Mouse (Mus musculus) intestine, embryonic 15.5 days (tissue): ENCODE measurements around the gene Ank. TPM values are rescaled to one million over a fixed set of nuclear protein-coding genes. Genes with fewer than 3 reads are reported as not detected.

Experiments used
- ATAC-seq: fragments of 200-750 bp; cut with Nextera tagmentation; 2 replicates; pipeline ENCODE4 v1.8.0; 2017; ENCODE audit warnings: moderate TSS enrichment, moderate library complexity
- H3K27ac ChIP-seq: fragments of 300-500 bp; sonication (generic); 2 replicates; pipeline ENCODE4 v1.5.1; 2015; ENCODE audit warnings: mild to moderate bottlenecking, inconsistent platforms
- H3K27me3 ChIP-seq: fragments of 300-500 bp; sonication (generic); replicated peaks from 2 replicates; pipeline ENCODE4 v1.6.1; 2015; ENCODE audit warnings: inconsistent platforms
- H3K36me3 ChIP-seq: fragments of 300-500 bp; sonication (generic); 2 replicates; pipeline ENCODE4 v1.6.1; 2015; ENCODE audit warnings: inconsistent platforms
- H3K4me1 ChIP-seq: fragments of 300-500 bp; sonication (generic); replicated peaks from 2 replicates; pipeline ENCODE4 v1.6.1; 2015; ENCODE audit warnings: inconsistent platforms
- H3K4me2 ChIP-seq: fragments of 300-500 bp; sonication (generic); replicated peaks from 2 replicates; pipeline ENCODE4 v1.6.1; 2015; ENCODE audit warnings: mild to moderate bottlenecking, inconsistent platforms
- H3K4me3 ChIP-seq: fragments of 300-500 bp; sonication (generic); replicated peaks from 2 replicates; pipeline ENCODE4 v1.5.1; 2015; ENCODE audit warnings: inconsistent platforms
- H3K9ac ChIP-seq: fragments of 300-500 bp; sonication (generic); 2 replicates; pipeline ENCODE4 v1.6.1; 2015; ENCODE audit warnings: inconsistent platforms
- H3K9me3 ChIP-seq: fragments of 300-500 bp; sonication (generic); 2 replicates; pipeline ENCODE4 v1.6.1; 2016; ENCODE audit warnings: inconsistent platforms
- WGBS: fragments of 180-500 bp; shearing (Covaris S2); methylation state at CpG from one replicate; pipeline ENCODE4 v1.1.7; 2015; 5-methylcytosine and 5-hydroxymethylcytosine counted together
- polyA plus RNA-seq: library from polyadenylated mRNA; unstranded; fragments of >200 nt; fragmentation: Nextera tagmentation; extraction: Ambion mirVana; gene quantifications from 2 replicates; pipeline ENCODE4 v1.2.1, GENCODE M21; 2015

The Ank gene
- polyA plus RNA-seq, 1 experiment from 2014 or later: 15.9 TPM

GRCm38 (mm10) chr15:27533036-27533435 lies 66.6 kb downstream of the Ank start:
- 51% methylated on average over 3 of the region's 3 CpGs for WGBS
- ATAC-seq: no peak
- 0 out of 2 replicates have a peak, but pooled peaks cover 5% of the 10 kb centered on the region for H3K4me1 ChIP-seq

DNA sequence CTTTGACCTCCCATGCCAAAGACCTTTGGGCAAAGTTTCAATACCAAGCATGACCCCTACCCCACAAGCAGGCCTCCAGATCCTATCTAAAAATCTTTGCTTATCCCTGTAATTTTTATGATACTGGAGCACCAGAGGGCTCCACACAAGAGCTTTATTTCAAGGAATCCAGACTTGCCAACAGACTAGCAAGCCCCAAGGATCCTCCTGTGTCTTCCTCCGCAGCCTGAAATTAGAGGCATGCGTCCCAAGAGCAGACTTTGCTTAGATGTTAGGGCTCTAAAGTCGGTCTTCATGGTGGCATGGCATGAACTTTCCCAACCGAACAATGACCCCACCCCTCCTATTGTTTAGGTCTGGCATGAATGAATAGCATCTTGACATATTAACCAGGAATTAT lies 69.2 kb downstream of the Ank start:
- 88% methylated on average over 4 of the region's 4 CpGs for WGBS
- ATAC-seq: no peak

More at GRCm38 (mm10) chr15:27533036-27533435, 66.6 kb downstream of the Ank start:
- Histone ChIP-seq H3K4me3 (no peak overlapping the region), H3K27ac (no peak overlapping the region), H3K9ac (no peak overlapping the region), H3K9me3 (no peaks in the 10 kb centered on the region), H3K27me3 (no peaks in the 10 kb centered on the region), H3K36me3 (no peaks in the 10 kb centered on the region), H3K4me2 (no peak overlapping the region)

GRCm38 (mm10) chr15:27536186-27536585 lies 69.7 kb downstream of the Ank start:
- Histone ChIP-seq H3K9ac (no peak overlapping the region), H3K36me3 (no peaks in the 10 kb centered on the region), H3K4me2 (no peak overlapping the region), H3K27ac (no peak overlapping the region), H3K27me3 (no peaks in the 10 kb centered on the region), H3K4me1 (0 out of 2 replicates have a peak, but pooled peaks cover 2% of the 10 kb centered on the region), H3K4me3 (no peak overlapping the region), H3K9me3 (no peaks in the 10 kb centered on the region)
- no peak for ATAC-seq
- WGBS: 88% methylated on average over 7 of the region's 7 CpGs

More for the DNA sequence above, 69.2 kb downstream of the Ank start:
- Histone ChIP-seq H3K4me1 (0 out of 2 replicates have a peak, but pooled peaks cover 2% of the 10 kb centered on the region), H3K27me3 (no peaks in the 10 kb centered on the region), H3K36me3 (no peaks in the 10 kb centered on the region), H3K9me3 (no peaks in the 10 kb centered on the region), H3K4me3 (no peak overlapping the region), H3K27ac (no peak overlapping the region), H3K4me2 (no peak overlapping the region), H3K9ac (no peak overlapping the region)

- ATAC-seq: no peak
- no peaks in the 10 kb centered on the region for H3K27me3 ChIP-seq
- H3K36me3 ChIP-seq: no peaks in the 10 kb centered on the region
- no peaks in the 10 kb centered on the region for H3K9me3 ChIP-seq
- H3K4me1 ChIP-seq: 0 out of 2 replicates have a peak, but pooled peaks cover 2% of the 10 kb centered on the region
- no peak overlapping the region for H3K4me3 ChIP-seq
- no peak overlapping the region for H3K27ac ChIP-seq
- no peak overlapping the region for H3K4me2 ChIP-seq
- 35% methylated on average over 5 of the region's 5 CpGs for WGBS
- H3K9ac ChIP-seq: no peak overlapping the region
These were observed 70.3 kb downstream of the Ank start for GRCm38 (mm10) chr15:27536771-27537170.

- Histone ChIP-seq H3K36me3 (no peaks in the 10 kb centered on the region), H3K4me2 (no peak overlapping the region), H3K27me3 (no peaks in the 10 kb centered on the region), H3K27ac (no peak overlapping the region), H3K4me3 (no peak overlapping the region), H3K9me3 (no peaks in the 10 kb centered on the region), H3K4me1 (0 out of 2 replicates have a peak, but pooled peaks cover 2% of the 10 kb centered on the region), H3K9ac (no peak overlapping the region)
- WGBS: 58% methylated on average over 4 of the region's 4 CpGs
- 0 out of 2 replicates have a peak, but pooled peaks have one; percentile 28 for ATAC-seq
These were observed 71.2 kb downstream of the Ank start for GRCm38 (mm10) chr15:27537519-27538223.

GRCm38 (mm10) chr15:27539745-27540144 lies 73.3 kb downstream of the Ank start:
- Histone ChIP-seq H3K4me3 (no peak overlapping the region), H3K9ac (no peak overlapping the region), H3K4me1 (0 out of 2 replicates have a peak, but pooled peaks cover 2% of the 10 kb centered on the region), H3K36me3 (no peaks in the 10 kb centered on the region), H3K4me2 (no peak overlapping the region), H3K27ac (no peak overlapping the region), H3K27me3 (no peaks in the 10 kb centered on the region), H3K9me3 (no peaks in the 10 kb centered on the region)
- WGBS: 90% methylated on average over 9 of the region's 9 CpGs
- ATAC-seq: no peak

- H3K36me3 ChIP-seq: no peaks in the 10 kb centered on the region
- no peaks in the 10 kb centered on the region for H3K4me1 ChIP-seq
- no peaks in the 10 kb centered on the region for H3K27me3 ChIP-seq
- no peak overlapping the region for H3K4me3 ChIP-seq
- H3K4me2 ChIP-seq: no peak overlapping the region
- no peak overlapping the region for H3K27ac ChIP-seq
- no peak for ATAC-seq
- no peak overlapping the region for H3K9ac ChIP-seq
- no peaks in the 10 kb centered on the region for H3K9me3 ChIP-seq
- WGBS: 90% methylated on average over 10 of the region's 10 CpGs
These were observed 78.7 kb downstream of the Ank start for GRCm38 (mm10) chr15:27545203-27545602.

DNA sequence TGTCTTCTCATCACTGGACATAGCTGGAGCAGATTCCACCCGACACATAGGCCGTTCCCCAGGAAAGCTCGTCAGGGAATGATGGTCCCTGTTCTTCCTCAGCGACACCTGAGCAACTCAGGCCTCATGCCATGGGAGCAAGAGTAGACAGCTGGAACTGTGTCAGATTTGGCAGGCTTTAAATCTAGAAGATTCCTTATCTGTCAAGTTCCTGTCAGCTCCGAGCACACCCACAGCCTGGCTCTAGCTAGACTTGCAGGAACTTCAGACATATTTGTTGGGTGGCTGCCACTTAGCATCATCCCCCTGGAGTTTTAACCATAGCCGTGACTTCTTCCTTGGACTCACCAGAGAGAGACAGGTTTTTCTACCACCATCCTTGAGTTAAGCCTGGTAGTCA lies 81.6 kb downstream of the Ank start:
- H3K4me3 ChIP-seq: no peak overlapping the region
- H3K27me3 ChIP-seq: no peaks in the 10 kb centered on the region
- 0 out of 2 replicates have a peak, but pooled peaks cover 3% of the 10 kb centered on the region for H3K4me1 ChIP-seq
- no peaks in the 10 kb centered on the region for H3K9me3 ChIP-seq
- H3K36me3 ChIP-seq: no peaks in the 10 kb centered on the region
- WGBS: 89% methylated on average over 6 of the region's 6 CpGs
- ATAC-seq: no peak
- no peak overlapping the region for H3K27ac ChIP-seq
- no peak overlapping the region for H3K9ac ChIP-seq
- no peak overlapping the region for H3K4me2 ChIP-seq

DNA sequence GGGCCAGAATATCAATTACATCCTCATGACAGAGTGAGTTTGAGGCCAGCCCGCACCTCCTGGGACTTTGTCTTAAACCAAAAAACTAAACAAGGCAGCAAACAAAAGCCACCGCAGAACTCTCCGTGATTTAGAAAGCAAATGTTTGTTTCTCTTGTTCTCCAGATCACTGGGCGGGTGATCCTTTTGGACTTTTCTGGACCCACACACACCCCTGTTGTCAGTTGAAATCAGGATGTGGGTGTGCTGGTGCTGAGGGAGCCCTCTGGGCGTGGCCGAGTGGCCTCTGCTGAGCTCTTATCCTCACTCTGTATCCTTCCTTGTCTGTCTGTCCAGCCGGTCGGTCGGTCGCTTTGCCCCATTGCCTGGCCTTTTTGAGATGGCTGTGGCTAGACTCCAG lies 82.6 kb downstream of the Ank start:
- no peaks in the 10 kb centered on the region for H3K9me3 ChIP-seq
- 83% methylated on average over 10 of the region's 10 CpGs for WGBS
- H3K27me3 ChIP-seq: no peaks in the 10 kb centered on the region
- no peak for ATAC-seq
- no peak overlapping the region for H3K9ac ChIP-seq
- H3K4me2 ChIP-seq: no peak overlapping the region
- H3K27ac ChIP-seq: no peak overlapping the region
- H3K36me3 ChIP-seq: no peaks in the 10 kb centered on the region
- H3K4me1 ChIP-seq: 0 out of 2 replicates have a peak, but pooled peaks cover 3% of the 10 kb centered on the region
- no peak overlapping the region for H3K4me3 ChIP-seq

DNA sequence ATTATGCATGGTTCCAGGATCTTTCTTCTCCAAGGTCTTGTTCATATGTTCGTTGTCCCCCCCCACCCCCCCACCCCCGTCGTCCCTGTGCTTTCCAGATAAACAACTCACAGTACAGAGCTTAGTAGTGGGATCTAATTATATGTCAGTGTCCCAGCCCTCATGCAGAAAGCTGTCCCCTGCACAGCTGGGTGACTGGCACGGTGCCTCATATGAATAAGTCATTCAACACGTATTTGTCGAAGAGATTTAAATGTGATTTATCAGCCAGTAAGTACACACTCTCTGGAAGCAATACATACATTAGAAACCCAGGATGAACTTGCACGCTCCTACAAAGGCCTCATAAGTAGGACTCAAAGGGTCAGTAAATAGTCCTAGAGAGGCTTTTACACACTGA lies 83.4 kb downstream of the Ank start:
- Histone ChIP-seq H3K9me3 (no peaks in the 10 kb centered on the region), H3K27ac (no peak overlapping the region), H3K27me3 (no peaks in the 10 kb centered on the region), H3K4me1 (0 out of 2 replicates have a peak, but pooled peaks cover 3% of the 10 kb centered on the region), H3K4me3 (no peak overlapping the region), H3K9ac (no peak overlapping the region), H3K4me2 (no peak overlapping the region), H3K36me3 (no peaks in the 10 kb centered on the region)
- WGBS: 54% methylated on average over 7 of the region's 7 CpGs
- ATAC-seq: no peak

DNA sequence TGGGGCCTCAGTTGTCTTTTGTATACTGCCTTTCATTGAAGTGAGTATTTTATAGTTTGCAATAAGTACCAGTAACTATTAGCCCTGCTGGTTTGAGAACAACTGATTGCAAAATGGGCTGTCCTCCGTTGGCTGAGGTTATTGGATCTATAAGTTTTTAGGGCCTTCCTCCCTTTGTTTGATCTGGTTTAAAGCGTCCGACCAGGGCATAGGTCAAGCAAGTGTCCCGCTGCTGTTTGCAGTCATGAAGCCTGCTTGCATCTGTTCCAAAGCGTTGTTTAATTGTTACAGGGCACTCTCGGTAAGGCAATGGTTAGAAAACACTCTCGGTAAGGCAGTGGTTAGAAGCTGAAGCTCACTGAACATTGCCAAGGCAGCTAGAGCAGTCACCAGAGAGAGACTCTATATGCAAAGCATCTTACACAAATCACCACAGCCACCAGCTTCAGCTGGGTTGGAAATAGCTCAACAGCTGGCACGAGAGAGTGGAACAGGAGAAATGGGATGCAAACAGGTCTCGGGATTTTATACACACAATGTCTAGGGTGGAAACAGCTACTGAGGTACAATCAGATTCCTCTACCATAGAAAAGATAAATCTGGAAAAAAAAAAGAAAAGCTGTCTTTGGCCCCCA lies 84.0 kb downstream of the Ank start:
- Histone ChIP-seq H3K9ac (no peak overlapping the region), H3K27ac (no peak overlapping the region), H3K4me1 (0 out of 2 replicates have a peak, but pooled peaks cover 3% of the 10 kb centered on the region), H3K9me3 (no peaks in the 10 kb centered on the region), H3K27me3 (no peaks in the 10 kb centered on the region), H3K4me2 (no peak overlapping the region), H3K4me3 (no peak overlapping the region), H3K36me3 (no peaks in the 10 kb centered on the region)
- WGBS: 51% methylated on average over 9 of the region's 9 CpGs
- no peak for ATAC-seq

DNA sequence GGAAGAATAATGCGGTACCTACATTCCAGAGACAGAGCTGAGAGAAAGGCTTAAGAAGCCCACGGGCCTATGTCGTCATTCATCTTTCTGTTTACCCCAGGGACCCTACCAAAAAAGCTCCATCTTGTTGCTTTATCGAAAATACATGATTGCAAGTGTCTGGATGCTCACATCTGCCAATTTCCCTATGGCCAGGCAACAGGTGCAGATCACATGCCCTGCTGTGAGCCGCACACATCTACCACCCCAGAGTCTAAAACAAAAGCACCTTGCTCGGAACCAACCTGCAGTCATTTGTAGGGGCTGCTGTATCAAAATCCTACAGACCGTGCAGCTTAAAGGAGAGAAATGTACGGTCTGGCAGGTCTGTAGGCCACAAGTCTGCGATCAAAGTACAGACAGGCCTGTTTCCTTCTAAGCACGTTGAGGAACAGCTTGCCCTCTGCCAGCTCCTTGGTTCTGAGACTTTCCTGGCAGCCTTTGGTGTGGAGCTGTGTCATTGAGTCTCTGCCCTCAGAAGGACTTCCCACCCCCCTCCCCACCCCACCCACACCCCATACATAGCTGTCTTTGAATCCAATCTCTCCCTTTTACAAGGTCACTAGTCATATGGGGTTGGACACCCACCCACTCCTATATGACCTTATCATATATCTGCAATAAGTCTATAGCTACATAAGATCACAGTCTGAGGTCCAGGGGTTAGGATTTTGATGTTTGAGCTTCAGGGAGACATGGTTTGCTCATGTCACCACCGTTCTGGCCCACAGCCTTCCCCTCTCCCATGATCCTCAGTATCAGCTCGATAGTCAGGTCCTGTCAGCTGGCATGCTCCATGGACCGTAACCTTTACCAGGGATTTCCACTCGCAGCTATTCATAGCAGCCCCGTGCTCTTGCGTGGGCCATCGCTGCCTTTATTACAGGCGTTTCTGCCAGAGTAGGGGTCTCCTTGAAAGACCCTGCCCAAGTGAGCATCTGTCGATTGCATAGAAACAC lies 84.9 kb downstream of the Ank start:
- ATAC-seq: no peak
- no peak overlapping the region for H3K4me2 ChIP-seq
- no peak overlapping the region for H3K4me3 ChIP-seq
- no peak overlapping the region for H3K27ac ChIP-seq
- 0 out of 2 replicates have a peak, but pooled peaks cover 3% of the 10 kb centered on the region for H3K4me1 ChIP-seq
- no peaks in the 10 kb centered on the region for H3K36me3 ChIP-seq
- 85% methylated on average over 19 of the region's 19 CpGs for WGBS
- no peaks in the 10 kb centered on the region for H3K27me3 ChIP-seq
- no peak overlapping the region for H3K9ac ChIP-seq
- no peaks in the 10 kb centered on the region for H3K9me3 ChIP-seq
